Mouse (Mus musculus): Measurements from ENCODE around the gene Mfn2. TPM values are rescaled to one million over a fixed set of nuclear protein-coding genes. Genes with fewer than 3 reads are reported as not detected.

Mfn2 gene
- polyA plus RNA-seq, 1 experiment from 2014 or later = 45.4 TPM

DNA sequence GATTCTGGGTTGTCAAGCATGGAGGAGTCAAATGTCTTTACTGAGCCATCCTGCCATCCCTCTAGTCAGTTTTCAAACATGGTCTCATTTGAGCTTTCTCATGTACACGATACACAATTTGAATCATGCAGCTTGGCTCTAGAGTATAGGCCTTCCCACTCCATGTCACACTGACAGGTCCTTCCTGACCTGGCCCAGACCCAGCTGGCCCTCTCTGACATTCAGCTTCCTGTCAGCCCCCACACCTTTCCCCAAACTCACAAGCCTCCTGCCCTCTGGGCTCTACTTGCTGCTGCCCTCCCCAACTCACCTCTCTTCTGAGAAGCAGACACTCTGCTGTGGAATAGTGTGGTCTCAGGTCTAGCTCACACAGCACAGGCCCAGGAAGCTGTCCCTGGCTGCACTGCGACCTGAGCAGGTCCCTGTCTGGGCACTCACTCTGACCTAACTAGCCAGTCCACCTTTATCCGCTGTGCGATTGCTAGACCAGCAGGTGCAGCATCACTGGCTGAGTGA lies 8.6 kb downstream of the Mfn2 start:
- H3K36me3 ChIP-seq (ENCODE audit: insufficient read depth, low read length) = peaks cover 62% of the 10 kb centered on the region
- ATAC-seq (ENCODE audit: low FRiP score, low TSS enrichment) = no peak
- WGBS = 89% methylated on average over 4 of the region's 4 CpGs

DNA sequence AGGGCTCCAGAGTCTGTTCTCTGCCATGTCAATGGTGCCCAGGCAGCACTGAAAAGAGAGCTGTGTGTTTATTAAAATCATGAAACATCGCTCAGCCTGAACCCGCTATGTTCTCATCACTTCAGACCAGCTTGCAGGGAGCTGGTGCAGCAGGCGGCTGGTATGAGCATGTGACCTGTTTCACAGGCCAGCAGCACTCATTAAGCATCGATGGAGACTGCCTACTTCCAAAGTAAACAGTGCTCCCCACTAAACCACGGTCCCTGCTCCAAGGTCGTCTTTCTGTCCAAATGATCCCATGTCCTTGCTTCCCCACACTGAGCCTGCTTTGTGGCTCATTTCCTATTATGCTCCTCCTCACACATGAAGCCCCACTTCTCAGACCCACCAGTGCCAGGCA lies 14.2 kb downstream of the Mfn2 start:
- Histone ChIP-seq H3K4me3 (ENCODE audit: low read length) (no peak overlapping the region), H3K4me1 (ENCODE audit: insufficient read depth, low read length) (no peaks in the 10 kb centered on the region), H3K27me3 (ENCODE audit: insufficient read depth, low read length) (no peaks in the 10 kb centered on the region), H3K36me3 (ENCODE audit: insufficient read depth, low read length) (peaks cover 76% of the 10 kb centered on the region), H3K4me2 (replicated peaks; ENCODE audit: low read depth, low read length) (no peak overlapping the region), H3K9me3 (ENCODE audit: low read length) (no peaks in the 10 kb centered on the region), H3K27ac (ENCODE audit: low read length) (no peak overlapping the region), H3K9ac (replicated peaks; ENCODE audit: low read length) (no peak overlapping the region)
- ATAC-seq (ENCODE audit: low FRiP score, low TSS enrichment) = no peak
- WGBS = 87% methylated on average over 6 of the region's 6 CpGs

More for the DNA sequence above, 8.6 kb downstream of the Mfn2 start:
- Histone ChIP-seq H3K4me1 (ENCODE audit: insufficient read depth, low read length) (no peaks in the 10 kb centered on the region; the same call in 1 of the 2 replicates), H3K27me3 (ENCODE audit: insufficient read depth, low read length) (no peaks in the 10 kb centered on the region), H3K27ac (ENCODE audit: low read length) (no peak overlapping the region), H3K4me3 (ENCODE audit: low read length) (no peak overlapping the region), H3K9me3 (ENCODE audit: low read length) (no peaks in the 10 kb centered on the region), H3K4me2 (replicated peaks; ENCODE audit: low read depth, low read length) (no peak overlapping the region), H3K9ac (replicated peaks; ENCODE audit: low read length) (no peak overlapping the region)

DNA sequence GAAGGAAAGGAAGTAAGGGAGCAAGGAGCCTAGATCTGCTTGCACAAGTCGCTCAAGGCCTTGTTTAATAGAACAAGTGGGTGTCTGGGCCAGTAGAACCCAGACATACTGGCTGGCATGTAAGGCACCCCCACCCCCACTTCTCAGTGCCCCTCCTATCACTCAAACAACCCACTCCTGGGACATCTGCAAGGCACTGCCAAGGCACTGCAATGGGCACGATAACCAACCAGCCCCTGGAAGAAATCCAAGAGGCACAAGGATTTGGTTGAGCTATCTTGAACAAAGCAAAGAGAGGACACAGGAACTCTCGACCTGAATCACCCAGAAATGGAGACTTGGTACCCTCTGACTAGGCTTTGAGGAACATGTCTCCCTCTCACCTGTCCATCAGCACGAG lies 16.3 kb downstream of the Mfn2 start:
- H3K4me3 ChIP-seq (ENCODE audit: low read length) = no peak overlapping the region
- WGBS = 86% methylated on average over 4 of the region's 4 CpGs
- H3K4me2 ChIP-seq (replicated peaks; ENCODE audit: low read depth, low read length) = no peak overlapping the region
- no peaks in the 10 kb centered on the region for H3K4me1 ChIP-seq (ENCODE audit: insufficient read depth, low read length)
- H3K9ac ChIP-seq (replicated peaks; ENCODE audit: low read length) = no peak overlapping the region
- H3K27me3 ChIP-seq (ENCODE audit: insufficient read depth, low read length) = no peaks in the 10 kb centered on the region
- H3K9me3 ChIP-seq (ENCODE audit: low read length) = no peaks in the 10 kb centered on the region
- H3K27ac ChIP-seq (ENCODE audit: low read length) = no peak overlapping the region
- no peak for ATAC-seq (ENCODE audit: low FRiP score, low TSS enrichment)
- peaks cover 78% of the 10 kb centered on the region for H3K36me3 ChIP-seq (ENCODE audit: insufficient read depth, low read length)

DNA sequence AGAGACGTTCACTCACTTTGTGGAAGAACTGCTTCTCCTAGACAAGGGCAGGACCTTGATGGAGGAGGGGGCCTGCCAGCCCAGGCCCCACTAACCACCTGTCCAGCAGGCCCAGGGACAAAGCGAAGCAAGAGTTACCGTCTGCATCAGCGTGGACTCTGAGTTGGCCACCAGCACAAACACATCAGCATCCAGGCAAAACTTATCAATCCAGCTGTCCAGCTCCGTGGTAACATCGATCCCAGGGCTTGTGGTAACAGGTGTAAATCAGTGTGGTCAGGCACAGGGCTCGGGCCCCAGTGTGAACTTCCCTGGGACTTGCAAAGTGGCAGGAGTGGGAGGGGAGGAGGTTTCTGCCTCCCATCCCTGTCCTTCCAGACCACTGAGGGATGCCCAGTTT lies 17.2 kb downstream of the Mfn2 start:
- no peak overlapping the region for H3K27ac ChIP-seq (ENCODE audit: low read length)
- WGBS = 88% methylated on average over 7 of the region's 7 CpGs
- H3K4me3 ChIP-seq (ENCODE audit: low read length) = no peak overlapping the region
- H3K36me3 ChIP-seq (ENCODE audit: insufficient read depth, low read length) = peaks cover 81% of the 10 kb centered on the region
- no peaks in the 10 kb centered on the region for H3K27me3 ChIP-seq (ENCODE audit: insufficient read depth, low read length)
- H3K9me3 ChIP-seq (ENCODE audit: low read length) = no peaks in the 10 kb centered on the region
- H3K9ac ChIP-seq (replicated peaks; ENCODE audit: low read length) = no peak overlapping the region
- no peak overlapping the region for H3K4me2 ChIP-seq (replicated peaks; ENCODE audit: low read depth, low read length)
- no peak for ATAC-seq (ENCODE audit: low FRiP score, low TSS enrichment)
- H3K4me1 ChIP-seq (ENCODE audit: insufficient read depth, low read length) = no peaks in the 10 kb centered on the region

DNA sequence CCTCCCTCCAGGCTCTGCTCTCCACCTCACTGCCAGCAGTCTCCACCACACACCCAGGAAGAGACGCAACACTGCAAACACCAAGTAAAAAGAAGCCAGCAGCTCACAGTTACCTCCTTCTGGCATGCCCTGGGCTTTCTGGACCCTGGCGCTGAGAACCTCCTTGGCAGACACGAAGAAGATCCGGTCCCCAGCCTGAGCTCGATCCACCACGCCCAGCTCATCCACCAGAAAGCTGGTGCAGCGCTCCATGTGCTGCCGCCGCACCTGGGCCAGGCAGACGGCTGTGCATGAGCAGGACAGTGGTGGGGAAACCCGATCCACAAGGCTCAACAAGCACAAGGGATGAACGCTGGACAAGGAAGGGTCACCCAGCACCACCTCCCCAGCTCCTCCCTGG lies 18.3 kb downstream of the Mfn2 start:
- Histone ChIP-seq H3K36me3 (ENCODE audit: insufficient read depth, low read length) (peaks cover 84% of the 10 kb centered on the region), H3K4me2 (replicated peaks; ENCODE audit: low read depth, low read length) (no peak overlapping the region), H3K9ac (replicated peaks; ENCODE audit: low read length) (no peak overlapping the region), H3K4me1 (ENCODE audit: insufficient read depth, low read length) (no peaks in the 10 kb centered on the region), H3K27ac (ENCODE audit: low read length) (no peak overlapping the region), H3K4me3 (ENCODE audit: low read length) (no peak overlapping the region), H3K27me3 (ENCODE audit: insufficient read depth, low read length) (no peaks in the 10 kb centered on the region), H3K9me3 (ENCODE audit: low read length) (no peaks in the 10 kb centered on the region)
- 87% methylated on average over 12 of the region's 12 CpGs for WGBS
- ATAC-seq (ENCODE audit: low FRiP score, low TSS enrichment) = no peak

DNA sequence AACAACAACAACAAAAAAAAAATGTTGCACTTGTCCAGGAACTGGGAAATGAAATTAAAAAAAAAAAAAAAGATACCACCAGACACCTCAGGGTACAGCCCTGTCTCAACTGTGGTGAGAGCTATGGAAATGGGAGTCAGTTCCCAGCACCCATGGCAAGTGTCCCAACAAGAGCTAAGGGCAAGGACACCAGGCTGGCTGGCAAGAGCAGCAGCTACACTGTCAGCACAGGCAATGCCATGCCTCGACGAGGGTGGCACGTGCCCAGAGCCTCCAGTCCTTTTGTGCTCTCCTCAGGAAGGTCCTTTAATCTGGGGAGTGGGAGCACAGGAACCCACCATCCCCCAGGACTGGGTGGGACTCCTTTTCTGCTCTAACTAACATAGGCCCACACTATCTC lies 20.4 kb downstream of the Mfn2 start:
- Histone ChIP-seq H3K4me1 (ENCODE audit: insufficient read depth, low read length) (no peaks in the 10 kb centered on the region), H3K4me3 (ENCODE audit: low read length) (no peak overlapping the region)

DNA sequence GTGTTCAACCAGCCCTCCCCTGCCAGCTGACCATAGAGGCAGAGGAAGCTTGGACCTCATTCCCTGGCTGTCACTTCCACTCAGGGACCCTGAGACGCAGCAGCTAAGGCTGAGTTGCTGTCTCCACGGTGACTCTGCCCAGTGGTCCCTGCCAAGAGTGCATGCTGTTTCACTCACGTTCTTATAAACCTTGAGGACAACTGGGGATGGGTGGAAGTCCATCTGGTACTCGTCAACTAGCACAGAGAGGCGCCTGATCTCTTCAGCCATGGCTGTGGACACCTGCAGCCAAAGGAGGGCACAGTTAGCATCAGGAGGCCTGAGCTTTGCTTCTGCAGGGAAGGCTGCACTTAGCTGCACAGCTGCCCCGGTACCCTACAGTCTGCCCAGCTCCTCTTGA lies 21.5 kb downstream of the Mfn2 start:
- H3K4me3 ChIP-seq (ENCODE audit: low read length) = no peak overlapping the region
- H3K4me1 ChIP-seq (ENCODE audit: insufficient read depth, low read length) = no peaks in the 10 kb centered on the region
- no peaks in the 10 kb centered on the region for H3K27me3 ChIP-seq (ENCODE audit: insufficient read depth, low read length)
- no peak for ATAC-seq (ENCODE audit: low FRiP score, low TSS enrichment)
- no peak overlapping the region for H3K9ac ChIP-seq (replicated peaks; ENCODE audit: low read length)
- no peak overlapping the region for H3K27ac ChIP-seq (ENCODE audit: low read length)
- H3K9me3 ChIP-seq (ENCODE audit: low read length) = no peaks in the 10 kb centered on the region
- no peak overlapping the region for H3K4me2 ChIP-seq (replicated peaks; ENCODE audit: low read depth, low read length)
- H3K36me3 ChIP-seq (ENCODE audit: insufficient read depth, low read length) = peaks cover 83% of the 10 kb centered on the region
- WGBS = 81% methylated on average over 6 of the region's 6 CpGs

More for the DNA sequence above, 20.4 kb downstream of the Mfn2 start:
- ATAC-seq (ENCODE audit: low FRiP score, low TSS enrichment) = no peak
- no peaks in the 10 kb centered on the region for H3K9me3 ChIP-seq (ENCODE audit: low read length)
- no peak overlapping the region for H3K9ac ChIP-seq (replicated peaks; ENCODE audit: low read length)
- H3K27me3 ChIP-seq (ENCODE audit: insufficient read depth, low read length) = no peaks in the 10 kb centered on the region
- H3K27ac ChIP-seq (ENCODE audit: low read length) = no peak overlapping the region
- no peak overlapping the region for H3K4me2 ChIP-seq (replicated peaks; ENCODE audit: low read depth, low read length)
- peaks cover 83% of the 10 kb centered on the region for H3K36me3 ChIP-seq (ENCODE audit: insufficient read depth, low read length)
- WGBS = 98% methylated on average over 3 of the region's 3 CpGs

DNA sequence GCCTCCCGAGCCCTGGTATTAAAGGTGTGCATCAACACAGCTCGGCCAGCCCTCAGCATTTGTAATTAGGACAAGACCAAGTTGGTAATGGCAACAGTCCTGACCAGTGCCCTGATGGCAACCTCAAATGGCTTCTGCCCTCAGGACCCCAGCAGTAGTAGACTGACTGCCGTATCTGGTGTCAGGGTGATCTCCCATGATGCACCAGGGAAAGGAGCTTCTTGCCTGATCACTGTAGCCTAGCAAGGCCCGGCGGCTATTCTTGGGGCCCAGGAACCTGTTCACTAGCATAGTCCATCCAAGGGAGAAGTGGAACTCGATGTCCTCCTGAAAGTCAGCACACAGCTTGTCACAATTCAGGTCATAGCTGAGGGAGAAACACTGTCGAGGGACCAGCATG lies 22.7 kb downstream of the Mfn2 start:
- no peak overlapping the region for H3K9ac ChIP-seq (replicated peaks; ENCODE audit: low read length)
- H3K27ac ChIP-seq (ENCODE audit: low read length) = no peak overlapping the region
- no peak overlapping the region for H3K4me2 ChIP-seq (replicated peaks; ENCODE audit: low read depth, low read length)
- no peaks in the 10 kb centered on the region for H3K9me3 ChIP-seq (ENCODE audit: low read length)
- H3K4me3 ChIP-seq (ENCODE audit: low read length) = no peak overlapping the region
- ATAC-seq (ENCODE audit: low FRiP score, low TSS enrichment) = no peak
- H3K36me3 ChIP-seq (ENCODE audit: insufficient read depth, low read length) = peaks cover 81% of the 10 kb centered on the region
- no peaks in the 10 kb centered on the region for H3K27me3 ChIP-seq (ENCODE audit: insufficient read depth, low read length)
- no peaks in the 10 kb centered on the region for H3K4me1 ChIP-seq (ENCODE audit: insufficient read depth, low read length)
- WGBS = 92% methylated on average over 7 of the region's 7 CpGs

DNA sequence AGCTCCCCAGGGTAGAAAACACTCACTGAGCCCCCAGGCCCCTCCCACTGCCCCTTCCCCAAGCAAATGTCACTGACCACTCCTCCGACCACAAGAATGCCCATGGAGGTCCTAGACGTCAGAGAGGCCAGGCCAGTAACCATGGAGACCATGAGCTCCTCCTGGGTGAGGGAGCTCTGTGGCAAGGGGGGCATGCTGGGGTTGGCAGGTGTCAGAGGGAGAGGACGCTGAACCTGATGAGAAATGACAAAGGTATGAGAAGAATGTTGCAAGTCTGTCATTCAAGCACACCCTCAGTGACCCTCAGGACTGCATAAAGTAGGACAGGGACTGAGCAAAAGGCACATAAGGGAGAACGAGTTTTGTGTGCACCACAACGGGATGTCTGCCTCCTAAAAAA lies 24.6 kb downstream of the Mfn2 start:
- H3K4me1 ChIP-seq (ENCODE audit: insufficient read depth, low read length) = no peaks in the 10 kb centered on the region
- no peak overlapping the region for H3K4me3 ChIP-seq (ENCODE audit: low read length)
- H3K27ac ChIP-seq (ENCODE audit: low read length) = no peak overlapping the region
- no peak overlapping the region for H3K4me2 ChIP-seq (replicated peaks; ENCODE audit: low read depth, low read length)
- H3K27me3 ChIP-seq (ENCODE audit: insufficient read depth, low read length) = no peaks in the 10 kb centered on the region
- no peak overlapping the region for H3K9ac ChIP-seq (replicated peaks; ENCODE audit: low read length)
- ATAC-seq (ENCODE audit: low FRiP score, low TSS enrichment) = no peak
- no peaks in the 10 kb centered on the region for H3K9me3 ChIP-seq (ENCODE audit: low read length)
- WGBS = 58% methylated on average over 5 of the region's 5 CpGs
- H3K36me3 ChIP-seq (ENCODE audit: insufficient read depth, low read length) = peaks cover 78% of the 10 kb centered on the region

DNA sequence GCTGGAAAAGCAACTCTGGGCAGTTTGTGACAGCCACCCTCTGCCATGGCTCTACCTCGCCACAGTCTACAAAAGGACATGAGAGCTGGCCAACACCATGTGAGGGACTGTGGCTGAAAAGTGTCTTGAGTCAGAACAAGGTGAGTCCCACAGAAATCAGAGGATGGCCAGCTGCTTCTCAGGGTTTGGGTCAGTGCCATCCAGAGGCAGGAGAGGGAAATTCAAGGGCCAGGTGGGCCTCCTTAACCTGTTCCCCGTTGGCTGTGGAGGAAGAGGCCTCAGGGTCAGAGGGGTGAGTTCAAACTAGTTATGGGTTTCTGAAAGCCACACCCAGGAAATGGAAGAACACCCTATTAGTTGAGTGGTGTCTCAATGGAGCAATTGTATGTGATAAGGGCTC lies 25.0 kb downstream of the Mfn2 start:
- peak; percentile 19; the same call in 1 of the 2 replicates for ATAC-seq (ENCODE audit: low FRiP score, low TSS enrichment)
- Histone ChIP-seq H3K9ac (replicated peaks; ENCODE audit: low read length) (no peak overlapping the region), H3K9me3 (ENCODE audit: low read length) (no peaks in the 10 kb centered on the region), H3K4me3 (ENCODE audit: low read length) (no peak overlapping the region), H3K4me1 (ENCODE audit: insufficient read depth, low read length) (no peaks in the 10 kb centered on the region), H3K27ac (ENCODE audit: low read length) (no peak overlapping the region), H3K27me3 (ENCODE audit: insufficient read depth, low read length) (no peaks in the 10 kb centered on the region), H3K4me2 (replicated peaks; ENCODE audit: low read depth, low read length) (no peak overlapping the region), H3K36me3 (ENCODE audit: insufficient read depth, low read length) (peaks cover 82% of the 10 kb centered on the region)
- 66% methylated on average over 2 of the region's 2 CpGs for WGBS

Data from kidney, embryonic 16.5 days (tissue).